ENCODE assay signal across 9 mouse cellular contexts in the genomic region with DNA sequence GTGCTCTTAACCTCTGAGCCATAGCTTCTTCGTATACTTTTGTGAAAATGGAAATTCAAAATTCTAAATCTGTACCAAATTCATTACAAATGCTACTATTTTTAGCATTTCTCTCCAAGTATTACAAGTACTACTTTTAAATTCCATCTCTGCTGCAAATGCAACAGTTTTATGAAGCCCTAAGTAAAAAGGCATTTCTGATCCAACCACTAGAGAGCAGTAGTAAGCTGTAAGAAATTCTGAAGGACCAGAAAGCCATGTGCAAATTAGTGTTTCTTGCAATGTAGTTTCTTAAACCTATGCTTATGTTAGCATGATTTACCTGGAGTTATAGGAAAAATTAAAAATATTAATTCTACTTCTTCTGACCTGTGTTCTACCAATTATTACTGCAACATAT. TPM values are rescaled to one million over a fixed set of nuclear protein-coding genes. Genes with fewer than 3 reads are reported as not detected.
A peak's percentile ranks its signal among the peaks of the same experiment; 100 is the strongest.
DNase-seq lines count a peak whose midpoint lies in the region; ATAC-seq and TF ChIP-seq lines count a peak whose summit lies in the region.
"Had no signal": no experiment of that assay in that cellular context is flagged by ENCODE, and none has a peak within 500 bp of the region (broad histone marks: within the 10 kb centered on the region; RNA-seq: fewer than 3 reads in every experiment).

No protein-coding gene starts in this region.

- peak; percentile 67 for TF ChIP-seq CTCF in liver, postnatal 0 days (IDR thresholded peaks at IDR 0.05; ENCODE audit: low read depth)

- no peaks in the 10 kb centered on the region for H3K4me1 ChIP-seq in liver, postnatal 0 days (ENCODE audit: insufficient read depth)
- H3K4me1 ChIP-seq: embryonic facial prominence, embryonic 12.5 days had no signal

- H3K4me3 ChIP-seq in liver, postnatal 0 days (ENCODE audit: low read depth, low read length), result no peak overlapping the region
- H3K4me3 ChIP-seq: embryonic facial prominence, embryonic 12.5 days had no signal

- H3K36me3 ChIP-seq in liver, postnatal 0 days (replicated peaks; ENCODE audit: insufficient read depth, low read length), result peaks cover 50% of the 10 kb centered on the region

- no peaks in the 10 kb centered on the region for H3K27me3 ChIP-seq in liver, postnatal 0 days (ENCODE audit: insufficient read depth, low read length)
- H3K27me3 ChIP-seq: embryonic facial prominence, embryonic 12.5 days had no signal

- H3K9me3 ChIP-seq in liver, postnatal 0 days (ENCODE audit: low read length), result no peaks in the 10 kb centered on the region
- H3K9me3 ChIP-seq: embryonic facial prominence, embryonic 12.5 days had no signal

- 89% methylated on average over 1 of the region's 1 CpGs for WGBS in liver, postnatal 0 days (ENCODE audit: insufficient replicate concordance)

- DNase-seq in cerebellum, adult 9-10 months, result peak; percentile 42
- DNase-seq in liver, postnatal 0 days, result no peak
- no peak for DNase-seq in liver
- DNase-seq in c-Kit-positive CD71-negative TER-119-negative erythroid progenitor cells, embryonic 14.5 days (ENCODE audit: low read depth), result peak; percentile 35
- DNase-seq in layer of hippocampus, adult 8-10 months (ENCODE audit: low spot score in 2 of 2), result no peak
- no peak for DNase-seq in ovary, adult 18-20 months (ENCODE audit: low spot score)

- no peak overlapping the region for H3K27ac ChIP-seq in liver, postnatal 0 days (ENCODE audit: low read depth)
- H3K27ac ChIP-seq: embryonic facial prominence, embryonic 12.5 days had no signal

- TF ChIP-seq EP300 in liver, postnatal 0 days (IDR thresholded peaks at IDR 0.05; ENCODE audit: low read depth), result no peak

- ATAC-seq in cerebellum, adult (ENCODE audit: insufficient number of reproducible peaks, low FRiP score, low TSS enrichment), result no peak
- no peak for ATAC-seq in liver, postnatal 0 days
- ATAC-seq in megakaryocyte progenitor cell, adult 5-6 weeks (replicated peaks; ENCODE audit: poor library complexity), result peak; percentile 69

- no peak overlapping the region for H3K4me2 ChIP-seq in liver, postnatal 0 days (ENCODE audit: low read depth, low read length)
- H3K4me2 ChIP-seq: embryonic facial prominence, embryonic 12.5 days had no signal

- no peak overlapping the region for H3K9ac ChIP-seq in liver, postnatal 0 days (replicated peaks)
- H3K9ac ChIP-seq: embryonic facial prominence, embryonic 12.5 days had no signal

RNA-seq across cellular contexts. Expression of gene U2surp, which starts 38.9 kb away (rescaled TPM):
- polyA plus RNA-seq in liver, postnatal 0 days (2015; fragmentation: Nextera tagmentation; extraction: Ambion mirVana), result 56.5 and 60.9 TPM in 2 replicates
- total RNA-seq in megakaryocyte progenitor cell, adult 5-6 weeks (2015), result 111 and 114 TPM in 2 replicates
- 169 and 201 TPM in 2 replicates for total RNA-seq in megakaryocyte progenitor cell, adult 5-6 weeks (2017)
- 10 to 100 TPM; 67.0 to 77.9 (median 74.8) TPM for total RNA-seq in layer of hippocampus, adult 8-10 months (2022)

Comparison
In these comparisons a context has a peak if more than half of its experiments do, and no peak if none do; other contexts are left out.
1. DNase-seq: peak in cerebellum, adult 9-10 months (single experiment) and c-Kit-positive CD71-negative TER-119-negative erythroid progenitor cells, embryonic 14.5 days (single experiment); none in liver, postnatal 0 days (single experiment), liver (single experiment), layer of hippocampus, adult 8-10 months (0 of 2) and ovary, adult 18-20 months (single experiment).